Mouse (Mus musculus): ENCODE measurements around the gene Abcg5. TPM values are rescaled to one million over a fixed set of nuclear protein-coding genes. Genes with fewer than 3 reads are reported as not detected.

The Abcg5 gene
- total and polyA plus RNA-seq, 2 experiments from 2014 or later, result 1.2 to 1.5 TPM

- H3K27ac ChIP-seq (ENCODE audit: low read depth, low read length), result no peak overlapping the region
- no peak overlapping the region for H3K4me2 ChIP-seq (ENCODE audit: low read depth)
- H3K9me3 ChIP-seq (ENCODE audit: low read length), result no peaks in the 10 kb centered on the region
- no peaks in the 10 kb centered on the region for H3K4me1 ChIP-seq (ENCODE audit: insufficient read depth)
- 91% methylated on average over 3 of the region's 3 CpGs for WGBS
- no peak overlapping the region for H3K4me3 ChIP-seq (ENCODE audit: low read depth, low read length)
- H3K27me3 ChIP-seq (ENCODE audit: insufficient read depth, low read length), result no peaks in the 10 kb centered on the region
- TF ChIP-seq CTCF (IDR thresholded peaks at IDR 0.05; ENCODE audit: low read depth), result no peak
- no peak for DNase-seq
- no peak overlapping the region for H3K9ac ChIP-seq
- peaks cover 11% of the 10 kb centered on the region for H3K36me3 ChIP-seq (ENCODE audit: insufficient read depth)
- no peak for ATAC-seq
Observed at GRCm38 (mm10) chr17:84719105-84719504, 36.3 kb upstream of the Abcg5 start.

GRCm38 (mm10) chr17:84717416-84717815 lies 34.6 kb upstream of the Abcg5 start:
- Histone ChIP-seq H3K9ac (no peak overlapping the region), H3K4me3 (ENCODE audit: low read depth, low read length) (no peak overlapping the region), H3K36me3 (ENCODE audit: insufficient read depth) (peaks cover 11% of the 10 kb centered on the region), H3K9me3 (ENCODE audit: low read length) (no peaks in the 10 kb centered on the region), H3K27ac (ENCODE audit: low read depth, low read length) (no peak overlapping the region), H3K4me1 (ENCODE audit: insufficient read depth) (no peaks in the 10 kb centered on the region), H3K27me3 (ENCODE audit: insufficient read depth, low read length) (no peaks in the 10 kb centered on the region), H3K4me2 (ENCODE audit: low read depth) (no peak overlapping the region)
- TF ChIP-seq CTCF (IDR thresholded peaks at IDR 0.05; ENCODE audit: low read depth), result no peak
- ATAC-seq (no peak), DNase-seq (no peak)
- WGBS, result 86% methylated on average over 5 of the region's 5 CpGs

- H3K36me3 ChIP-seq (ENCODE audit: insufficient read depth), result peaks cover 2% of the 10 kb centered on the region; the same call in 1 of the 2 replicates
- H3K4me2 ChIP-seq (ENCODE audit: low read depth), result no peak overlapping the region
- peak; percentile 34 for DNase-seq
- no peaks in the 10 kb centered on the region for H3K4me1 ChIP-seq (ENCODE audit: insufficient read depth)
- H3K9ac ChIP-seq, result no peak overlapping the region
- H3K27ac ChIP-seq (ENCODE audit: low read depth, low read length), result no peak overlapping the region
- 39% methylated on average over 16 of the region's 16 CpGs for WGBS
- H3K27me3 ChIP-seq (ENCODE audit: insufficient read depth, low read length), result no peaks in the 10 kb centered on the region
- no peaks in the 10 kb centered on the region for H3K9me3 ChIP-seq (ENCODE audit: low read length)
- no peak overlapping the region for H3K4me3 ChIP-seq (ENCODE audit: low read depth, low read length)
- TF ChIP-seq CTCF (IDR thresholded peaks at IDR 0.05; ENCODE audit: low read depth), result no peak
- ATAC-seq, result peak; percentile 64; the same call in 1 of the 2 replicates
Observed at GRCm38 (mm10) chr17:84716252-84716872, 33.6 kb upstream of the Abcg5 start.

GRCm38 (mm10) chr17:84714930-84715329 lies 32.1 kb upstream of the Abcg5 start:
- H3K27me3 ChIP-seq (ENCODE audit: insufficient read depth, low read length), result no peaks in the 10 kb centered on the region
- no peak overlapping the region for H3K9ac ChIP-seq
- peaks cover 3% of the 10 kb centered on the region; the same call in 1 of the 2 replicates for H3K4me1 ChIP-seq (ENCODE audit: insufficient read depth)
- ATAC-seq (no peak), DNase-seq (no peak)
- H3K36me3 ChIP-seq (ENCODE audit: insufficient read depth), result no peaks in the 10 kb centered on the region
- H3K4me2 ChIP-seq (ENCODE audit: low read depth), result no peak overlapping the region
- TF ChIP-seq CTCF (IDR thresholded peaks at IDR 0.05; ENCODE audit: low read depth), result no peak
- H3K27ac ChIP-seq (ENCODE audit: low read depth, low read length), result no peak overlapping the region
- 51% methylated on average over 4 of the region's 4 CpGs for WGBS
- no peak overlapping the region for H3K4me3 ChIP-seq (ENCODE audit: low read depth, low read length)
- no peaks in the 10 kb centered on the region for H3K9me3 ChIP-seq (ENCODE audit: low read length)

GRCm38 (mm10) chr17:84713563-84714164 lies 30.9 kb upstream of the Abcg5 start:
- ATAC-seq, result peak; percentile 47
- no peak overlapping the region for H3K9ac ChIP-seq
- no peaks in the 10 kb centered on the region for H3K27me3 ChIP-seq (ENCODE audit: insufficient read depth, low read length)
- peak overlapping the region; percentile 52; the same call in 1 of the 2 replicates for H3K27ac ChIP-seq (ENCODE audit: low read depth, low read length)
- H3K4me1 ChIP-seq (ENCODE audit: insufficient read depth), result peaks cover 14% of the 10 kb centered on the region; the same call in 1 of the 2 replicates
- H3K36me3 ChIP-seq (ENCODE audit: insufficient read depth), result no peaks in the 10 kb centered on the region; the same call in 1 of the 2 replicates
- H3K4me2 ChIP-seq (ENCODE audit: low read depth), result no peak overlapping the region
- no peaks in the 10 kb centered on the region for H3K9me3 ChIP-seq (ENCODE audit: low read length)
- no peak for TF ChIP-seq CTCF (IDR thresholded peaks at IDR 0.05; ENCODE audit: low read depth)
- WGBS, result 48% methylated on average over 18 of the region's 18 CpGs
- H3K4me3 ChIP-seq (ENCODE audit: low read depth, low read length), result no peak overlapping the region
- DNase-seq, result peak; percentile 38

GRCm38 (mm10) chr17:84709403-84709851 lies 26.6 kb upstream of the Abcg5 start:
- H3K27ac ChIP-seq (ENCODE audit: low read depth, low read length), result peak overlapping the region; percentile 60; the same call in 1 of the 2 replicates
- 12% methylated on average over 17 of the region's 17 CpGs for WGBS

GRCm38 (mm10) chr17:84708818-84709217 lies 26.0 kb upstream of the Abcg5 start:
- peak; percentile 24 for DNase-seq
- Histone ChIP-seq H3K4me2 (ENCODE audit: low read depth) (no peak overlapping the region), H3K36me3 (ENCODE audit: insufficient read depth) (peaks cover 14% of the 10 kb centered on the region; the same call in 1 of the 2 replicates), H3K4me1 (ENCODE audit: insufficient read depth) (peaks cover 14% of the 10 kb centered on the region; the same call in 1 of the 2 replicates), H3K4me3 (ENCODE audit: low read depth, low read length) (no peak overlapping the region), H3K27me3 (ENCODE audit: insufficient read depth, low read length) (no peaks in the 10 kb centered on the region), H3K27ac (ENCODE audit: low read depth, low read length) (peak overlapping the region; percentile 60; the same call in 1 of the 2 replicates), H3K9ac (no peak overlapping the region), H3K9me3 (ENCODE audit: low read length) (no peaks in the 10 kb centered on the region)
- no peak for TF ChIP-seq CTCF (IDR thresholded peaks at IDR 0.05; ENCODE audit: low read depth)
- WGBS, result 61% methylated on average over 7 of the region's 7 CpGs
- ATAC-seq, result peak; percentile 58

More at GRCm38 (mm10) chr17:84709403-84709851, 26.6 kb upstream of the Abcg5 start:
- Histone ChIP-seq H3K27me3 (ENCODE audit: insufficient read depth, low read length) (no peaks in the 10 kb centered on the region), H3K4me2 (ENCODE audit: low read depth) (peak overlapping the region; percentile 20), H3K36me3 (ENCODE audit: insufficient read depth) (peaks cover 10% of the 10 kb centered on the region; the same call in 1 of the 2 replicates), H3K4me3 (ENCODE audit: low read depth, low read length) (no peak overlapping the region), H3K4me1 (ENCODE audit: insufficient read depth) (peaks cover 14% of the 10 kb centered on the region; the same call in 1 of the 2 replicates), H3K9me3 (ENCODE audit: low read length) (no peaks in the 10 kb centered on the region), H3K9ac (no peak overlapping the region)
- peak; percentile 22; the same call in 1 of the 2 replicates for TF ChIP-seq CTCF (IDR thresholded peaks at IDR 0.05; ENCODE audit: low read depth)
- ATAC-seq (peak; percentile 53), DNase-seq (peak; percentile 66)
